Mouse (Mus musculus) heart, postnatal 0 days (tissue): ENCODE results near the gene Mfsd4b5. TPM values are rescaled to one million over a fixed set of nuclear protein-coding genes. Genes with fewer than 3 reads are reported as not detected.
A peak's percentile ranks its signal among the peaks of the same experiment; 100 is the strongest.

ENCODE experiments used
- ATAC-seq: fragments of 200-750 bp; cut with Nextera tagmentation; 2 replicates; pipeline ENCODE4 v1.8.0; 2017; ENCODE audit warnings: low read depth, moderate number of reproducible peaks, moderate library complexity; ENCODE audit not compliant: insufficient read depth
- DNase-seq: peaks from one replicate; pipeline ENCODE4 v3.0.0-alpha.2; 2016; ENCODE audit warnings: low spot score
- H3K27ac ChIP-seq: fragments of 300-500 bp; sonication (generic); 2 replicates; pipeline ENCODE4 v1.5.1; 2014; ENCODE audit warnings: low read depth, mild to moderate bottlenecking
- H3K27me3 ChIP-seq: fragments of 300-500 bp; sonication (generic); 2 replicates; pipeline ENCODE4 v1.6.1; 2014; ENCODE audit warnings: low read length, mixed read lengths; ENCODE audit not compliant: control insufficient read depth, insufficient read depth
- H3K36me3 ChIP-seq: fragments of 300-500 bp; sonication (generic); replicated peaks from 2 replicates; pipeline ENCODE4 v1.6.1; 2014; ENCODE audit warnings: low read length, mixed read lengths; ENCODE audit not compliant: control insufficient read depth, insufficient read depth
- H3K4me1 ChIP-seq: fragments of 300-500 bp; sonication (generic); 2 replicates; pipeline ENCODE4 v1.6.1; 2014; ENCODE audit warnings: antibody characterized with exemption; ENCODE audit not compliant: control insufficient read depth, insufficient read depth
- H3K4me2 ChIP-seq: fragments of 300-500 bp; sonication (generic); 2 replicates; pipeline ENCODE4 v1.6.1; 2014; ENCODE audit warnings: low read depth, mild to moderate bottlenecking, low read length, moderate library complexity
- H3K4me3 ChIP-seq: fragments of 300-500 bp; sonication (generic); 2 replicates; pipeline ENCODE4 v1.5.1; 2014; ENCODE audit warnings: low read depth, low read length
- H3K9ac ChIP-seq: fragments of 300-500 bp; sonication (generic); replicated peaks from 2 replicates; pipeline ENCODE4 v1.6.1; 2014; ENCODE audit warnings: low read depth, low read length, mixed read lengths
- H3K9me3 ChIP-seq: fragments of 300-500 bp; sonication (generic); replicated peaks from 2 replicates; pipeline ENCODE4 v1.6.1; 2016; ENCODE audit warnings: low read length; ENCODE audit not compliant: control insufficient read depth
- CTCF ChIP-seq: IDR thresholded peaks from 2 replicates; pipeline ENCODE4 v1.5.1; 2016; ENCODE audit warnings: antibody characterized with exemption, control low read depth, low read depth
- EP300 ChIP-seq: IDR thresholded peaks from 2 replicates; pipeline ENCODE4 v1.6.1; 2016; ENCODE audit warnings: antibody characterized with exemption, low read depth
- WGBS: fragments of 180-500 bp; shearing (Covaris S2); extraction: QIAGEN DNeasy Blood & Tissue Kit; methylation state at CpG from one replicate; pipeline ENCODE4 v1.1.7; 2014; 5-methylcytosine and 5-hydroxymethylcytosine counted together
- polyA plus RNA-seq: library from polyadenylated mRNA; unstranded; fragments of >200 nt; fragmentation: Nextera tagmentation; extraction: Ambion mirVana; gene quantifications from 2 replicates; pipeline ENCODE4 v1.2.1, GENCODE M21; 2015
- total RNA-seq: library from RNA; depleted of rRNA; stranded (reverse); fragments of >200 nt; gene quantifications from 2 replicates; pipeline ENCODE4 v1.2.3, GENCODE M21; 2014; ENCODE audit warnings: low replicate concordance

Gene Mfsd4b5
- total and polyA plus RNA-seq, 2 experiments from 2014 or later, result 0.14 TPM; not detected in 1

GRCm38 (mm10) chr10:40026546-40026945 lies 40.1 kb upstream of the Mfsd4b5 start:
- Histone ChIP-seq H3K27ac (no peak overlapping the region), H3K36me3 (no peaks in the 10 kb centered on the region), H3K9me3 (0 out of 2 replicates have a peak, but pooled peaks cover 4% of the 10 kb centered on the region), H3K4me1 (peaks cover 10% of the 10 kb centered on the region), H3K4me2 (no peak overlapping the region), H3K4me3 (no peak overlapping the region), H3K27me3 (no peaks in the 10 kb centered on the region), H3K9ac (no peak overlapping the region)
- WGBS, result 94% methylated on average over 5 of the region's 5 CpGs
- DNase-seq (no peak), ATAC-seq (no peak)
- TF ChIP-seq CTCF, result no peak
- no peak for TF ChIP-seq EP300

GRCm38 (mm10) chr10:40025560-40025959 lies 39.1 kb upstream of the Mfsd4b5 start:
- Histone ChIP-seq H3K4me1 (peaks cover 10% of the 10 kb centered on the region), H3K36me3 (no peaks in the 10 kb centered on the region), H3K4me2 (peak overlapping the region; percentile 80), H3K27ac (peak overlapping the region; percentile 81), H3K9ac (no peak overlapping the region), H3K27me3 (no peaks in the 10 kb centered on the region), H3K9me3 (0 out of 2 replicates have a peak, but pooled peaks cover 4% of the 10 kb centered on the region), H3K4me3 (0 out of 2 replicates have a peak overlapping the region, but pooled peaks have one; percentile 59)
- TF ChIP-seq CTCF, result no peak
- TF ChIP-seq EP300, result no peak
- DNase-seq (no peak), ATAC-seq (no peak)
- WGBS, result 63% methylated on average over 8 of the region's 8 CpGs

GRCm38 (mm10) chr10:40024554-40025428 lies 38.3 kb upstream of the Mfsd4b5 start, which contains the start of gene Mfsd4b1:
TSS of gene Mfsd4b1 (minus strand) at chr10:40025268.
- peaks cover 13% of the 10 kb centered on the region for H3K4me1 ChIP-seq
- 0 out of 2 replicates have a peak, but pooled peaks cover 4% of the 10 kb centered on the region for H3K9me3 ChIP-seq
- H3K4me3 ChIP-seq, result peak within 1 kb of the TSS; percentile 59
- peak within 1 kb of the TSS; percentile 81 for H3K27ac ChIP-seq
- TF ChIP-seq EP300 (no peak), CTCF (peak; percentile 24; the same call in 1 of the 2 replicates)
- H3K27me3 ChIP-seq, result no peaks in the 10 kb centered on the region
- H3K36me3 ChIP-seq, result no peaks in the 10 kb centered on the region
- ATAC-seq (peak; percentile 96), DNase-seq (peak; percentile 93)
- peak within 1 kb of the TSS; percentile 80 for H3K4me2 ChIP-seq
- WGBS, result 2% methylated on average over 45 of the region's 46 CpGs
- H3K9ac ChIP-seq, result peak within 1 kb of the TSS; percentile 41

GRCm38 (mm10) chr10:40020401-40020800 lies 34.0 kb upstream of the Mfsd4b5 start:
- H3K27ac ChIP-seq, result peak overlapping the region; percentile 85
- DNase-seq (no peak), ATAC-seq (no peak)
- no peaks in the 10 kb centered on the region for H3K27me3 ChIP-seq
- 77% methylated on average over 2 of the region's 2 CpGs for WGBS
- H3K9ac ChIP-seq, result no peak overlapping the region
- TF ChIP-seq CTCF (no peak), EP300 (no peak)
- no peak overlapping the region for H3K4me3 ChIP-seq
- H3K4me1 ChIP-seq, result peaks cover 29% of the 10 kb centered on the region
- no peaks in the 10 kb centered on the region for H3K9me3 ChIP-seq
- H3K36me3 ChIP-seq, result no peaks in the 10 kb centered on the region
- no peak overlapping the region for H3K4me2 ChIP-seq

- no peak overlapping the region for H3K9ac ChIP-seq
Measured at GRCm38 (mm10) chr10:40019492-40019891, 33.0 kb upstream of the Mfsd4b5 start.

More at GRCm38 (mm10) chr10:40019492-40019891, 33.0 kb upstream of the Mfsd4b5 start:
- DNase-seq, result peak; percentile 72
- peak; percentile 97 for ATAC-seq
- TF ChIP-seq EP300, result no peak
- 0 out of 2 replicates have a peak, but pooled peaks have one; percentile 5 for TF ChIP-seq CTCF
- peak overlapping the region; percentile 85 for H3K27ac ChIP-seq
- H3K4me3 ChIP-seq, result no peak overlapping the region
- H3K27me3 ChIP-seq, result no peaks in the 10 kb centered on the region
- no peaks in the 10 kb centered on the region for H3K36me3 ChIP-seq
- no peak overlapping the region for H3K4me2 ChIP-seq
- H3K4me1 ChIP-seq, result peaks cover 27% of the 10 kb centered on the region
- 34% methylated on average over 3 of the region's 3 CpGs for WGBS
- no peaks in the 10 kb centered on the region for H3K9me3 ChIP-seq
